Mouse (Mus musculus) intestine, embryonic 16.5 days (tissue): ENCODE results near the gene Nell1. TPM values are rescaled to one million over a fixed set of nuclear protein-coding genes. Genes with fewer than 3 reads are reported as not detected.

Experiments used
- polyA plus RNA-seq: library from polyadenylated mRNA; unstranded; fragments of >200 nt; fragmentation: Nextera tagmentation; extraction: Ambion mirVana; gene quantifications from 2 replicates; pipeline ENCODE4 v1.2.1, GENCODE M21; 2015

Nell1 gene
- polyA plus RNA-seq, 1 experiment from 2014 or later: 4.2 TPM

Other genes starting within 250 kb of the Nell1 start
- 25.7 and 26.0 TPM in 2 replicates for gene Htatip2, start 215.7 kb upstream of the Nell1 start, polyA plus RNA-seq
- 40.1 and 45.4 TPM in 2 replicates for gene Prmt3, start 196.5 kb upstream of the Nell1 start, polyA plus RNA-seq
- gene Slc6a5, start 64.7 kb upstream of the Nell1 start, polyA plus RNA-seq: not detected in 2 replicates